Mouse (Mus musculus): ENCODE results near the gene Il23r.

DNA sequence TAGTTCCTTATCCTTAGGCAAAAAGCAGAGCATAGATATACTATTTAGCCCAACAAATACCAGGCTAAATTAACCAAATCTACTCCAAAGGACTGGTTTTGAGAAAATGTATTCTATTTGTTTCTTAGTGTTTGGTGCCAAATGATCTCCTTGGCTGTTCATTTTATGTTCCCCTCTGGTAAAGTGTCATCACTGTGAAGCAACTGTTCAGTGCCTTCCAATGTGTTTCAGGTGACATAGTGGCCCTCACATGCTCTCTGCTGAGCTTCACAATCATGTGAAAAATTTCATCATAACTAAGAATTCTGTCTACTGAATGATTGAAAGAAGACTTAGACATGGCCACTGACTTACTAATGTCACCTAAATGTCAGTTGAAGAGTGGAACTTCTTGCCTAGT is 54.6 kb downstream of the Il23r start:
- TF ChIP-seq CTCF (IDR thresholded peaks at IDR 0.05; ENCODE audit: low read depth, low read length): no peak
- no peak for TF ChIP-seq POLR2A (IDR thresholded peaks at IDR 0.05; ENCODE audit: extremely low read depth, insufficient read depth, low read length)

Data from liver, adult 2 months (tissue).